Mouse (Mus musculus): ENCODE measurements around the gene Tshb. TPM values are rescaled to one million over a fixed set of nuclear protein-coding genes. Genes with fewer than 3 reads are reported as not detected.

Gene Tshb
- not detected for polyA plus RNA-seq (2015; fragmentation: Illumina TruSeq; extraction: RNeasy Lipid Tissue Mini Kit (QIAGEN cat#74804); ENCODE audit: low read depth, low replicate concordance)

GRCm38 (mm10) chr3:102782618-102783017, at the start of gene Tshb:
Gene Tshb (minus strand): TSS chr3:102782718.

GRCm38 (mm10) chr3:102734313-102735030, 48.0 kb downstream of the Tshb start, which contains the start of gene Tspan2:
Gene Tspan2 (plus strand): TSS chr3:102734529.

Other genes starting within 250 kb of the Tshb start
- gene Tspan2, start 48.2 kb downstream of the Tshb start, polyA plus RNA-seq (2015; fragmentation: Illumina TruSeq; extraction: RNeasy Lipid Tissue Mini Kit (QIAGEN cat#74804); ENCODE audit: low read depth, low replicate concordance) = 101 TPM
- not detected for gene Sycp1, start 153.4 kb upstream of the Tshb start, polyA plus RNA-seq (2015; fragmentation: Illumina TruSeq; extraction: RNeasy Lipid Tissue Mini Kit (QIAGEN cat#74804); ENCODE audit: low read depth, low replicate concordance)
- gene Nr1h5, start 181.4 kb upstream of the Tshb start, polyA plus RNA-seq (2015; fragmentation: Illumina TruSeq; extraction: RNeasy Lipid Tissue Mini Kit (QIAGEN cat#74804); ENCODE audit: low read depth, low replicate concordance) = not detected
- gene Sike1, start 213.0 kb upstream of the Tshb start, polyA plus RNA-seq (2015; fragmentation: Illumina TruSeq; extraction: RNeasy Lipid Tissue Mini Kit (QIAGEN cat#74804); ENCODE audit: low read depth, low replicate concordance) = 25.5 TPM
- gene Csde1, start 237.7 kb upstream of the Tshb start, polyA plus RNA-seq (2015; fragmentation: Illumina TruSeq; extraction: RNeasy Lipid Tissue Mini Kit (QIAGEN cat#74804); ENCODE audit: low read depth, low replicate concordance) = 145 TPM